Mouse (Mus musculus) myocyte (in vitro differentiated cells): ENCODE results near the gene Gjb6. TPM values are rescaled to one million over a fixed set of nuclear protein-coding genes. Genes with fewer than 3 reads are reported as not detected.

Experiments
- H3K27me3 ChIP-seq: one replicate; pipeline ENCODE4 v1.6.1; 2011; ENCODE audit not compliant: control insufficient read depth, insufficient read depth, insufficient read length
- H3K36me3 ChIP-seq: one replicate; pipeline ENCODE4 v1.6.1; 2011; ENCODE audit not compliant: control insufficient read depth, insufficient read depth
- H3K4me2 ChIP-seq: one replicate; pipeline ENCODE4 v1.6.1; 2011; ENCODE audit warnings: low read depth, control low read depth
- H3K4me3 ChIP-seq: one replicate; pipeline ENCODE4 v1.5.1; 2011; ENCODE audit warnings: mild to moderate bottlenecking, control low read depth, moderate library complexity
- H3K79me2 ChIP-seq: one replicate; pipeline ENCODE4 v1.6.1; 2011; ENCODE audit not compliant: control insufficient read depth, insufficient read depth
- H3ac ChIP-seq: one replicate; pipeline ENCODE4 v1.6.1; 2011; ENCODE audit not compliant: control insufficient read depth, insufficient read length
- CEBPB ChIP-seq: IDR thresholded peaks from 2 replicates; pipeline ENCODE4 v1.6.1; 2011; ENCODE audit warnings: mild to moderate bottlenecking, moderate library complexity; ENCODE audit not compliant: poor library complexity, insufficient read depth, severe bottlenecking
- E2F4 ChIP-seq: IDR thresholded peaks from one replicate; pipeline ENCODE4 v1.6.1; 2011; ENCODE audit warnings: mild to moderate bottlenecking, control low read depth, moderate library complexity; ENCODE audit not compliant: insufficient read depth
- MAX ChIP-seq: IDR thresholded peaks from one replicate; pipeline ENCODE4 v1.6.1; 2011; ENCODE audit warnings: low read depth, mild to moderate bottlenecking, control low read depth
- MYOD1 ChIP-seq, 3 experiments: IDR thresholded peaks; one replicate each; pipeline ENCODE4 v1.6.1; 2011; ENCODE audit warnings: control low read depth in 2 of 3, low read depth in 2 of 3, mild to moderate bottlenecking in 2 of 3, moderate library complexity in 1 of 3; ENCODE audit not compliant: insufficient read length in 2 of 3, control insufficient read depth in 1 of 3
- MYOG ChIP-seq, 3 experiments: IDR thresholded peaks; one replicate each; pipeline ENCODE4 v1.6.1; 2011; ENCODE audit warnings: control low read depth in 2 of 3, low read depth in 2 of 3, mild to moderate bottlenecking in 2 of 3; ENCODE audit not compliant: insufficient read length in 2 of 3, control insufficient read depth in 1 of 3, insufficient read depth in 1 of 3
- POLR2A ChIP-seq: IDR thresholded peaks from one replicate; pipeline ENCODE4 v1.6.1; 2011; ENCODE audit warnings: low read depth, mild to moderate bottlenecking, control low read depth, moderate library complexity; ENCODE audit not compliant: insufficient read length
- POLR2AphosphoS2 ChIP-seq: IDR thresholded peaks from one replicate; pipeline ENCODE4 v1.6.1; 2011; ENCODE audit warnings: low read depth, control low read depth; ENCODE audit not compliant: insufficient read length
- REST ChIP-seq: IDR thresholded peaks from one replicate; pipeline ENCODE4 v1.6.1; 2011; ENCODE audit warnings: mild to moderate bottlenecking, control low read depth, moderate library complexity; ENCODE audit not compliant: insufficient read depth, insufficient read length
- SRF ChIP-seq: IDR thresholded peaks from one replicate; pipeline ENCODE4 v1.6.1; 2011; ENCODE audit warnings: low read depth; ENCODE audit not compliant: control insufficient read depth, insufficient read length
- TCF12 ChIP-seq: IDR thresholded peaks from one replicate; pipeline ENCODE4 v1.6.1; 2011; ENCODE audit warnings: mild to moderate bottlenecking, control low read depth; ENCODE audit not compliant: poor library complexity, insufficient read depth, severe bottlenecking
- TCF3 ChIP-seq: IDR thresholded peaks from one replicate; pipeline ENCODE4 v1.6.1; 2011; ENCODE audit warnings: low read depth, control low read depth; ENCODE audit not compliant: insufficient read length
- USF1 ChIP-seq: IDR thresholded peaks from one replicate; pipeline ENCODE4 v1.6.1; 2011; ENCODE audit warnings: low read depth, mild to moderate bottlenecking, control low read depth, moderate library complexity
- polyA plus RNA-seq: library from polyadenylated mRNA; unstranded; fragments of >200 nt; fragmentation: generic; extraction: Trizol; gene quantifications from one replicate; pipeline ENCODE4 v1.2.1, GENCODE M21; 2012; ENCODE audit warnings: missing spikeins

The Gjb6 gene
- polyA plus RNA-seq, 1 experiment: not detected

DNA sequence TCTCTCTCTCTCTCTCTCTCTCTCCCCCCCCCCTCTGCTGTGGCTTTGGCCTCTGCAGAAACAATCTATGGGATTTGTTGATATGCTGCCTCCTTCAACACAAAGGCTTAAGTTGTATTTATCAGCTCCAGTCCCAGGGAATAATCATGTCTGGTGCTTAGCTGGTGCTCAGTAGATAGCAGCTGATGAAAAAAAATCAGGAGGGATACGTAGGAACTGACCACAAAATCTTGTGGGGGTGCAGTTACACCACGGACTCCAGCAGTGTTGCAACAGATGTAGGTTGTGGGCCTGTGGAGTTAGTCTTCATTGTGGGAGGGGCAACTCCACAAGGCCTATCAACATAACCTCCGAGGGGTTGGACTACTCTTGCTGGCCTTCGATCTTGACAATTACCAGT is 37.6 kb downstream of the Gjb6 start:
- Histone ChIP-seq H3K4me2 (no peak overlapping the region), H3K79me2 (no peaks in the 10 kb centered on the region), H3ac (no peak overlapping the region), H3K4me3 (no peak overlapping the region), H3K36me3 (no peaks in the 10 kb centered on the region), H3K27me3 (peaks cover 16% of the 10 kb centered on the region)
- TF ChIP-seq CEBPB (no peak), SRF (no peak), REST (no peak), E2F4 (no peak), TCF3 (no peak)

DNA sequence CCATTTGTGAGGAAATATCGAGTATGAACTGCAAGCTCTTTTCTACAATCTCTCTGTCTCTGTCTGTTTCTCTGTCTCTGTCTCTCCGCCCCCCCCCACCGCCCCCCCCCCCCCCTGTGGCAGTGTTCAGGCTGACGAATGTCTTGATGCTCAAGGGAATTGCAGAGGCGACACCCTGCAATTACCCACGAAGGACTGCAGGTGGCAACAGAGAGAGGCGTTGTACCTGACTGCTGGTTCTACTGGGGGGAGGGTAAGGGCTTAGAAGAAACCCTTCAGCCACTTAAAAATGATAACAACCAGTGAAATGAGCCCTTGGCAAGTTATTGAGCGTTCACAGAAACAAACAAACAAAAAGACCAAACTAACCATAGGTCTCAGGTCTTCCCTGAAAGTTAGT is 40.4 kb downstream of the Gjb6 start:
- no peak overlapping the region for H3K4me3 ChIP-seq
- H3K4me2 ChIP-seq: no peak overlapping the region
- TF ChIP-seq E2F4 (no peak), SRF (no peak), MYOD1 (IDR thresholded peaks at IDR 0.05; ENCODE audit: control insufficient read depth in 1 of 3, insufficient read length in 2 of 3, low read depth in 2 of 3) (no peak), REST (no peak), MAX (no peak), POLR2AphosphoS2 (no peak), MYOG (IDR thresholded peaks at IDR 0.05; ENCODE audit: control insufficient read depth in 1 of 3, insufficient read depth in 1 of 3, insufficient read length in 2 of 3, low read depth in 2 of 3) (no peak), CEBPB (no peak), USF1 (no peak), TCF3 (no peak), TCF12 (no peak), POLR2A (no peak)
- no peaks in the 10 kb centered on the region for H3K79me2 ChIP-seq
- no peaks in the 10 kb centered on the region for H3K36me3 ChIP-seq
- peaks cover 24% of the 10 kb centered on the region for H3K27me3 ChIP-seq
- no peak overlapping the region for H3ac ChIP-seq

DNA sequence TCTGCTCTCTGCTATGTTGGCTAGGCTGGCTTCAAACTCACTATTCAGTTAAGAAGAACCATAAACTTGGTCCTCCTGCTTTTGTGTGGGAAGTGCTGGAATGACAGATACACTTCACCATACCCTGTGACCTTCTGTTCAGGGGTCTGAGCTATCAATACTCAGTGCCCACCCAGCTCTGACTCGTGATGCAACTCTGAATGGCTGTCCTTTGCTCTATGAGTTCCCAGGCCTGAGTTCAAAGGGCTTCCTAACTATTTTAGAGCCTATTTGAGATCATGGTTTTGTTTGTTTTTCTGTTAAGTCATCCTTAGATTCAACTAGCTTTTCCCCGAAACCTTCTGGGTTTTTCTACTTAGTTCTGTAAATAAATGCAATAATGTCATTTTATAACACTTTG is 43.4 kb downstream of the Gjb6 start:
- TF ChIP-seq POLR2A: no peak
- TF ChIP-seq SRF: no peak
- TF ChIP-seq MAX: no peak
- no peak for TF ChIP-seq TCF12
- no peak for TF ChIP-seq E2F4
- no peak overlapping the region for H3ac ChIP-seq
- peaks cover 19% of the 10 kb centered on the region for H3K27me3 ChIP-seq
- H3K4me2 ChIP-seq: no peak overlapping the region
- no peaks in the 10 kb centered on the region for H3K79me2 ChIP-seq
- H3K36me3 ChIP-seq: no peaks in the 10 kb centered on the region
- no peak overlapping the region for H3K4me3 ChIP-seq

DNA sequence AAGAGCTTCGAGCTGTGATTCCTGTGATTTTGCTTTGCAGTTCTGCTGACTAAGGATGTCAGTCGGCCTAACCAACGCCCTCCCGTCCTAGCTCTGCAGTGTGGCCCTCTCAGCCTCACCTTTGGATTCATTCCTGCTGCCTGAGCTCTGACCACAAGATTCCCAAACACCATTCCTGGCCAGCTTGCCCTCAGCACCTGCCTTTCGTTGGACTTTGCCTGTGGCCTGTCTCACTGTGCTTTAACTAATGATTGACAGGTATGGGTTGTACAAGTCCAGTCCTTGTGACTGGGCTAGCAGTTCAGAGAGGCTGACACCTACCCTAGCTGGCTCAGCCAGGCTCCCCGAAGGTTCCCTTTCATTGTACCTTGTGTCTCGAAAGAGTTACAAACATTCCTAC is 44.3 kb downstream of the Gjb6 start:
- Histone ChIP-seq H3K27me3 (peaks cover 15% of the 10 kb centered on the region), H3K4me2 (no peak overlapping the region), H3ac (no peak overlapping the region), H3K4me3 (no peak overlapping the region), H3K79me2 (no peaks in the 10 kb centered on the region), H3K36me3 (no peaks in the 10 kb centered on the region)
- TF ChIP-seq TCF3: no peak
- no peak for TF ChIP-seq MAX
- no peak for TF ChIP-seq CEBPB
- no peak for TF ChIP-seq POLR2AphosphoS2
- TF ChIP-seq SRF: no peak
- no peak for TF ChIP-seq MYOD1 (IDR thresholded peaks at IDR 0.05; ENCODE audit: control insufficient read depth in 1 of 3, insufficient read length in 2 of 3, low read depth in 2 of 3)
- TF ChIP-seq TCF12: no peak
- no peak for TF ChIP-seq MYOG (IDR thresholded peaks at IDR 0.05; ENCODE audit: control insufficient read depth in 1 of 3, insufficient read depth in 1 of 3, insufficient read length in 2 of 3, low read depth in 2 of 3)
- TF ChIP-seq E2F4: no peak
- no peak for TF ChIP-seq USF1
- no peak for TF ChIP-seq REST
- TF ChIP-seq POLR2A: no peak

DNA sequence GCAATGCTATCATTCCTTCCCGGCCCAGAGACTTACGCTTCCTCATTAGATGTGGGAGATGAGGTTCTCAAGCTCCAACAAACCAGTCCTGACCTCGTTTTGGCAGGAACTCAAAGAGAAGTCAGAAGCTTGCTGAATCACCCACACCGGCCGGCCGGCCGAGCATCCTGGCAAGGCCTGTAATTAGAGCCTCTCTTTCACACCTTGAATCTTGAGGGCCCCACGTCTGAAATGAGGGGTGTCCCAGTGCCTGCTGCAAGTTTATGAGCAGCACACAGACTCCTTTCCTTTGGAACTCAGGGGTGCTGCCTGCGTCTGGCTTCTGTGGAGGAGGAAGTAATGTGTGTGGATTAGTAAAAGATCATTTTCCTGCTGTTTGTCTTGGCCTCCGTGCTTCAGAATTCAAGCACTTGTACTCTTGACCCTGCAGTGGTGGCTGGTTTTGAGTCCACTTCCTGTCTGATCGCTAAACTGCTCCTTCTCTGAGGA is 49.2 kb downstream of the Gjb6 start:
- no peaks in the 10 kb centered on the region for H3K36me3 ChIP-seq
- no peaks in the 10 kb centered on the region for H3K79me2 ChIP-seq
- no peak overlapping the region for H3K4me3 ChIP-seq
- TF ChIP-seq CEBPB: no peak
- no peak for TF ChIP-seq MAX
- no peak for TF ChIP-seq USF1
- no peak for TF ChIP-seq POLR2A
- no peak for TF ChIP-seq MYOD1 (IDR thresholded peaks at IDR 0.05; ENCODE audit: control insufficient read depth in 1 of 3, insufficient read length in 2 of 3, low read depth in 2 of 3)
- no peak overlapping the region for H3K4me2 ChIP-seq
- H3K27me3 ChIP-seq: no peaks in the 10 kb centered on the region
- no peak overlapping the region for H3ac ChIP-seq

DNA sequence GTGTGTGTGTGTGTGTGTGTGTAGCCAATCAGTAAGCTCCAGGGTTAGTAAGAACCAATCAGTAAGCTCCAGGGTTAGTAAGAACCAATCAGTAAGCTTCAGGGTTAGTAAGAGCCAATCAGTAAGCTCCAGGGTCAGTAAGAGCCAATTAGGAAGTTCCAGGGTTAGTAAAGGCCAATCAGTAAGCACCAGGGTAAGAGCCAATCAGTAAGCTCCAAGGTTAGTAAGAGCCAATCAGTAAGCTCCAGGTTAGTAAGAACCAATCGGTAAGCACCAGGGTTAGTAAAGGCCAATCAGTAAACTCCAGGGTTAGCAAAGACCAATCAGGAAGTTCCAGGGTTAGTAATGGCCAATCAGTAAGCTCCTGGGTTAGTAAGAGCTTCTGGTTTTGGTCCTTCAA is 50.5 kb downstream of the Gjb6 start:
- TF ChIP-seq E2F4 (no peak), MYOD1 (IDR thresholded peaks at IDR 0.05; ENCODE audit: control insufficient read depth in 1 of 3, insufficient read length in 2 of 3, low read depth in 2 of 3) (no peak), POLR2A (no peak), REST (no peak), TCF3 (no peak), MYOG (IDR thresholded peaks at IDR 0.05; ENCODE audit: control insufficient read depth in 1 of 3, insufficient read depth in 1 of 3, insufficient read length in 2 of 3, low read depth in 2 of 3) (no peak), USF1 (no peak), POLR2AphosphoS2 (no peak), SRF (no peak), TCF12 (no peak), CEBPB (no peak), MAX (no peak)
- no peaks in the 10 kb centered on the region for H3K79me2 ChIP-seq
- no peaks in the 10 kb centered on the region for H3K36me3 ChIP-seq
- no peak overlapping the region for H3ac ChIP-seq
- H3K4me3 ChIP-seq: no peak overlapping the region
- no peak overlapping the region for H3K4me2 ChIP-seq
- no peaks in the 10 kb centered on the region for H3K27me3 ChIP-seq
